Mouse (Mus musculus) layer of hippocampus, adult 18-20 months (tissue): ENCODE results near the gene Prkg1. TPM values are rescaled to one million over a fixed set of nuclear protein-coding genes. Genes with fewer than 3 reads are reported as not detected.
A peak's percentile ranks its signal among the peaks of the same experiment; 100 is the strongest.

Experiments used
- DNase-seq, 2 experiments: peaks; one replicate each; pipeline ENCODE4 v3.0.0; 2022; ENCODE audit warnings: low spot score in 2 of 2
- total RNA-seq, 2 experiments: library from RNA; stranded (reverse); gene quantifications; 2 replicates each; pipeline ENCODE4 v1.2.3; 2021

The Prkg1 gene
- total RNA-seq, 2 experiments from 2014 or later, result 20.8 to 22.6 TPM

- no peak for DNase-seq
Observed at GRCm38 (mm10) chr19:31177279-31177922, 587.4 kb downstream of the Prkg1 start.

DNA sequence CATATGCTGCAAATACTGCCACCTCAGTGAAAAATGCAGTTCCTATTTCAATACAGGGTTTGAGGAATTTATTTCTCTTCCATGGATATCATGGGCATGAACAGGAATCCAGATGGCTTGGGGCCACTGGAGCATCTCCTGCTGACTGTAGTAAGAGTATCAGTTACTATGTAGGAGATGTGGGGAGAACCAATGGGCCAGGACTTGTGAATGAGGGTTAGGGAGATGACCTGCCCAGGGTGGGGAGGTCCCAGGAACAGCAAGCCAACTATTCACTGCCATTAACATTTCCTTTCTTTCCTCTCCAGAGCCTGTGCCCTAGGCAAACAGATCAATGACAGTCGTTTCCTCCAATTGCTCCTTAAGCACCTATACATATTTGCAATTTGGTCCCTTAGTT, 593.8 kb downstream of the Prkg1 start:
- no peak for DNase-seq

DNA sequence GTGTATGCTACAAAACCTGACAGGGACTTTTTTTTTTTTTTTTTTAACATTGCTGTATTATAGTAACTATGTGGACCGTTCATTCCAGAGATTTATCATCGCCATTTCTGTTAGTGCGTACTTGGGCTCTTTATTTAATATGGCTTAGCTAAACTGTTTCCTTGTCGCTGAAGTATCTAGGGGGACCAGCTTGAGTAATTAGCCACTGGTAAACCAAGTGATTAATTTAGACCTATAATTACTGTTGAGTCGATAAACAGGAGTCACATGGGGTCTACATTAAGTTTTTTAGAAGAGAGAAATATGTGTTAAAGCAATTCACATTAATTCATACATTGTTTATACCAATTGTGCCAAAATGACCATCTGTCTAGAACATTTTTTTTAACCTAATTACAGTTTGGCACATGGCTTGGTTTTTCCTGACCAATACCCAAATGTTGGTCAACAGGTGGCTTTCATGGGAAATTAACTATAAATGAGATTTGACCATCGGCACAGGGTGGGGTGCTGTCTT, 605.8 kb downstream of the Prkg1 start:
- DNase-seq, result no peak

GRCm38 (mm10) chr19:31153399-31153798, 611.4 kb downstream of the Prkg1 start:
- no peak for DNase-seq

GRCm38 (mm10) chr19:31149902-31150301, 614.9 kb downstream of the Prkg1 start:
- no peak for DNase-seq

DNA sequence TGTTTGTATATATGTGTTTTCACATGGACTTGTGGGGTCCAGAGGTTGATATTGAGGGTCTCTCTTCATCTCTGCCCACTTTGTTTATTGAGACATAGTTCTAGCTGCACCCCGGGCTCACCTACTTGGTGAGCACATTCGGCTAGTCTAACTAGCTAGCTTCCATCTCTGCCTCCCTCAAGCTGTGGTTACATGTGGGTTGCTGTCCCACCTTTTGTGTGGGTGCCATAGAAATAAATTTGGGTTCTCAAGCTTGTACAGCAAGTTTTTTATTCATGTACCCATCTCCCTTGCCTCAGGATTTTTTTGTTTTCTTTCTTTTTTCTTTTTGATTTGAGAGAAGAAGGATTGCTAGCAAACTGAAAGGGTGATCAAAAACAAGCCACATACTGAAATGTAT, 617.4 kb downstream of the Prkg1 start:
- peak in 1 of 2 experiments; percentile 59 for DNase-seq

DNA sequence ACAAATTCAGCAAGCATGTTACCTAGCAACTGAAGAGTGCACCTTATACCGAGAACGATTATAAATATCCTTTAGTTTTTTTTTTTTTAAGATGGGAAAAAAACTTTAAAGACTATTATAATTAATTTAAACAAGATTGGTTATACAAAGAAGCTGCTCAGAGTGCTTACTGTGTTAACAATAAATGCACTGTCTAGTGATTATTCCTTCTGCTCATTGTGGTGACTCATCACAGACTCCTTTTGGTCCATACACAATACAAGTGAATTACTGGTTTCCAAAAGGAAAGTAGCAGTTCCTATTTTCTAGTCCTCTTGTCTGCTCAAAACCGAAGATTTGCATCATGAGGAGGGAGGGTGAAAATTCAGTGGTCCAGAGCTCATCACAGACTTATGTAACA, 618.7 kb downstream of the Prkg1 start:
- DNase-seq, result no peak

DNA sequence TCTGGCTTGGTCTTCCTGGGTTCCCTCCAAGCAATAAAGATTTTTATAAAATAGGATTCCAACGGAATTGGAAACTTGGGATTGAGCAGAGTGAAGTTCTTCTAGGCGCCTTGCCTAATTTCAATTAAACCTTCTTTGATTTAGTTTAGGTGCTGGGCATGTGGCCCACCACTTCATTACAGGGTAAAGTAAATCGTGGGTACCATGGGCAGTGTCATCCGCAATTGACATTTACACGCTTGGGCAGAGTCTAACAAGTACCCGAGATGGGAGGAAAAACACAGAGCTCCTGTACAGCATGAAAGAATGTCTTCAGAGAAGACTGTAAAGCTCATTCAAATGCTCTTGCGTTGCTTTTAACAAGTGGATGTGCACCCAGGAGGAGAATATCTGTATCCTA, 622.9 kb downstream of the Prkg1 start:
- DNase-seq, result no peak

GRCm38 (mm10) chr19:31136316-31136715, 628.5 kb downstream of the Prkg1 start:
- DNase-seq, result no peak

GRCm38 (mm10) chr19:31132614-31133013, 632.2 kb downstream of the Prkg1 start:
- DNase-seq, result no peak

DNA sequence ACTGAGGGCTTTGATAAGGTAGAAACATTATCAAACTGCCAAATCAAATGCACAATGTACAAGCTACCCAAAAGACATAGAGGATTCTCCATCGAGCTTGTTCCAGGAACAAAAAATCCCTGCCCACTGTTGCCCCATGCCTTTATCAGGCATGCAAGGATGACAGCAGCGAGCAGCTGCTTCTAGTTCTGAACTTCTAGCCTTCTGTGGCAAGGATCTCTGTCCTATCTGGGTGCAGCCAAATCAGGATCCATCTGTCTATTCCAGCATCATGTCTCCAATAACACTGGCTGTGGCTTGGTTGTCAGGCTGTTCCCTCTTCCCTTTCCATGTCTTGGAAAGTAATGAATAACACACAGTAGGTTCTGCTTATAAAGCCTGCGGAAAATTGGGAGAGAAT, 640.2 kb downstream of the Prkg1 start:
- peak in 1 of 2 experiments; percentile 15 for DNase-seq

- peak; percentile 7 to 46 for DNase-seq
Observed at GRCm38 (mm10) chr19:31114690-31115089, 650.1 kb downstream of the Prkg1 start.

- no peak for DNase-seq
Observed at GRCm38 (mm10) chr19:31106835-31107554, 657.8 kb downstream of the Prkg1 start.

DNA sequence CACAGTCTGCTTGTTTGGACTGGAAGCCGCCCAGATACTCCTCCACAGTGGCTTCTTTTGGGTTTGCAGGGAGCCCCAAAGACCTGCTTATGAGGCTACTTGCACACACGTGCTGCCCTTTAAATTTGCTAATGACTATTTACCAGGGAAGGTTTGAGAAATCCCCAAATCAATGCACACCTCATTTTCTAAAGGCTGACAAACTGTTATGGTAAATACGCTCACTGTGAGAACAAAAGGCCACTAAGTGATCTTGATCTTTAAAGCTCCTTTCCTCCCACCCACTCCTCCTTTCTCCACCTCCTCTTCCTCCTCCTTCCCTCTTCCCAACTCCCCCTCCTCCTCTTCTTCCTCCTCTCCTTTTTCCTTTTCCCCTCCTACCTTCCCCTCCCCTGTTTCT, 658.8 kb downstream of the Prkg1 start:
- no peak for DNase-seq

- DNase-seq, result no peak
Observed at GRCm38 (mm10) chr19:31104764-31105163, 660.1 kb downstream of the Prkg1 start.

DNA sequence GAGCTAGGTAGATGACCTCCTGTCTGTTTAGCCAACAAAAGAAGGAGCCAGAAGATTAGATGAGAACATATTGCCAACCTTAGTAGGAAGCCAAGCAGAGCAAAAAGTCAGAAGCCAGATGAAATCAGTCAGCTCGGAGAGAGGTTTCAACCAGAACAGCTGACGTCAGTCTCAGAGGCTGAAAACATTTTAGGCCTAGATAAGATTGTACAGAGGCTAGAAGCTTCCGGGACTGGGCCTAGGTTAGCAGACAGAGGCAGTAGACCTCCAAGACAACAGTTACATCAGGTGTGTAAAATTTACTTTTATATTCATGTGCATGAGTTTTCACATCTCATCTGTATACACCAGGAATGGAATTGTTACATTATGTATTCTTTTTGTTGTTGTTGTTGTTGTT, 665.5 kb downstream of the Prkg1 start:
- DNase-seq, result no peak

- no peak for DNase-seq
Observed at GRCm38 (mm10) chr19:31097857-31098256, 667.0 kb downstream of the Prkg1 start.

DNA sequence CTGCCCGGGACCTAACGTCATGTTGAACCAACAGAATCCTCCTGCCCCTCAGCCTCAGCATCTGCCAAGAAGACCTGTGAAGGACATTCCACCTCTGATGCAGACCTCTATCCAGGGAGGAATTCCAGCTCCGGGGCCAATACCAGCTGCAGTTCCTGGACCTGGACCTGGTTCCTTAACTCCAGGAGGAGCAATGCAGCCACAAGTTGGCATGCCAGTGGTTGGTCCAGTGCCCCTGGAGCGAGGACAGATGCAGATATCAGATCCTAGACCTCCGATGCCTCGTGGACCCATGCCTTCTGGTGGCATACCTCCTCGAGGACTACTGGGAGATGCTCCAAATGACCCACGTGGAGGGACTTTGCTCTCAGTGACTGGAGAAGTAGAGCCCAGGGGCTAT, 681.1 kb downstream of the Prkg1 start:
- DNase-seq, result no peak

DNA sequence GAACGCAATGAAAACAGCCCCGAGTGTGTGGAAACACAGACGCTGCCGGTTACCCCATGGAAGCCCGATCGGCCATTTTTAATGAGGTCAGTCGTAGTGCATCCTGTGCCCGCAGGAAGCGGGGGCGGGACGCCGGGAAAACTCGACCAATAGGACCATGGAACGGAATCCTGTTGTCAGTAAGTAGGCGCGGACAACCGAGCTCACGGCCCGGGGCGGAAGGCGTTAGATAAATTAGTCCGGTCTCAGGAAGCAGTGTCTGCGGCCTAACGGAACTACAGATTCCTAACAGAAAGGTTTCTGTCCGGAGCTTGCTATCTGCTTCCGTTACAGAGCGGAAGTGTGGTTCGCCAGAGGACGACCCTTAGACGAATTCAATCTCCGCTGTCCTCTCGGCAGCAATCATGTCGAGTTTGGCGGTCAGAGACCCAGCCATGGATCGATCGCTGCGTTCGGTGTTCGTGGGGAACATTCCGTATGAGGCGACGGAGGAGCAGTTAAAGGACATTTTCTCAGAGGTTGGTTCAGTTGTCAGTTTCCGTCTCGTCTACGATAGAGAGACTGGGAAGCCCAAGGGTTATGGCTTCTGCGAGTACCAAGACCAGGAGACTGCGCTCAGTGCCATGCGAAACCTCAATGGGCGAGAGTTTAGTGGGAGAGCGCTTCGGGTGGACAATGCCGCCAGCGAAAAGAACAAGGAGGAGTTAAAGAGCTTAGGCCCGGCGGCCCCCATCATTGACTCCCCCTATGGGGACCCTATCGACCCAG, 682.0 kb downstream of the Prkg1 start, which contains the start of gene Cstf2t:
Cstf2t (plus strand) TSS at position 176 of the 768 bp plus-strand sequence.
- peak; percentile 99 to 100 for DNase-seq

DNA sequence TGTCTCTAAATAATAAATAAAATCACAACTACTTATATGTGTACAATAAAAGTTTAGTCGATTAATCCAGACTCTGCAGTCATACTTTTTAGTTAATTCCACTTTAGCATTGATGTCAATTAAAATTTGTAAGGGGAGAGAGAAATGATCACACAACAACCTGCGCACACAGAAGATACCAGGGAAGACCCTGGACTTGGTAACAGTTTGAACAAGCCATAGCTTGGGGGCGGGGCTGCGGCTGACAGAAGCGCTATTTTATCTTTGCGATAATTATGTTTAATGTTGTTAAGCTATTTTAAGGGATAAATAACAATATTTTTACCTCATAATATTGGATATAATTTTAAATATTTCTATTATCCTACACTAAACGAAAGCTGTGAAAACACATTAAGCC, 682.6 kb downstream of the Prkg1 start:
- no peak for DNase-seq

GRCm38 (mm10) chr19:31078241-31078640, 686.6 kb downstream of the Prkg1 start:
- DNase-seq, result no peak

DNA sequence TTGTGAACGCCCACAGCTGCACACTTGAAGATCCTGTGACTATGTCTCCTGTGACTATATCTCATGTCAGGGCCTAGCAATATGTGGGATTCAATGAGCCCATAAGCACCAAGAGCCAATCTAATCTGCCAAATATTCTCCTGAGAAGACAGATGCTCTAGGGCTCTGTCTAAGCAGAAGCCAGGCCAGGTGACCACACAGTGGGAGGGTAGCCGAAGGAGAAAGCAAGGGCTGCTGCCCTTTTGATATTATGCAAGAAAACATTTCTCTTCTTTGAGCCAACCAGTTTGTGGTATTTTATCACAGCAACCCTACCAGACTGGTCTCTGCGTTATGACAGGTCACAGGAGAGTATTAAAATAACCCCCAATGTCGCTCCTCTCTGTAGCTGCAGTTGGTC, 688.7 kb downstream of the Prkg1 start:
- DNase-seq, result no peak
